8 mouse cellular contexts compared by ENCODE assay signal in genomic region chr9:102709504-102710135, GRCm38 (mm10). TPM values are rescaled to one million over a fixed set of nuclear protein-coding genes. Genes with fewer than 3 reads are reported as not detected.
A peak's percentile ranks its signal among the peaks of the same experiment; 100 is the strongest.
DNase-seq lines count a peak whose midpoint lies in the region; ATAC-seq and TF ChIP-seq lines count a peak whose summit lies in the region.
"Had no signal": no experiment of that assay in that cellular context is flagged by ENCODE, and none has a peak within 500 bp of the region (broad histone marks: within the 10 kb centered on the region; RNA-seq: fewer than 3 reads in every experiment).

No protein-coding gene starts in this region.

- no peak for TF ChIP-seq CTCF in liver, adult 2 months (IDR thresholded peaks at IDR 0.05; ENCODE audit: low read depth, low read length)

- no peak overlapping the region for H3K4me3 ChIP-seq in liver, adult 2 months (ENCODE audit: insufficient read depth, low read depth, low read length)
- H3K4me3 ChIP-seq in heart, embryonic 12.5 days = no peak overlapping the region
- H3K4me3 ChIP-seq in midbrain, embryonic 13.5 days (replicated peaks) = no peak overlapping the region
- H3K4me3 ChIP-seq: layer of hippocampus, adult 2 months had no signal

- TF ChIP-seq POLR2A in liver, adult 2 months (IDR thresholded peaks at IDR 0.05; ENCODE audit: extremely low read depth, insufficient read depth, low read length) = no peak

- no peak overlapping the region for H3K9ac ChIP-seq in liver, adult 2 months (ENCODE audit: low read depth, low read length)
- H3K9ac ChIP-seq in heart, embryonic 12.5 days = no peak overlapping the region
- H3K9ac ChIP-seq in midbrain, embryonic 13.5 days (replicated peaks) = no peak overlapping the region

- no peaks in the 10 kb centered on the region for H3K9me3 ChIP-seq in heart, embryonic 12.5 days (replicated peaks)
- H3K9me3 ChIP-seq in midbrain, embryonic 13.5 days = no peaks in the 10 kb centered on the region

- no peaks in the 10 kb centered on the region for H3K79me2 ChIP-seq in liver, adult 2 months (ENCODE audit: control insufficient read depth, insufficient read depth, low read length)

- 76% methylated on average over 15 of the region's 15 CpGs for whole genome bisulfite sequencing in liver, adult 2 months
- WGBS in heart, embryonic 12.5 days = 43% methylated on average over 15 of the region's 15 CpGs
- WGBS in midbrain, embryonic 13.5 days = 80% methylated on average over 15 of the region's 15 CpGs

- no peaks in the 10 kb centered on the region for H3K36me3 ChIP-seq in liver, adult 2 months (ENCODE audit: control insufficient read depth, insufficient read depth, low read length)
- H3K36me3 ChIP-seq in heart, embryonic 12.5 days = no peaks in the 10 kb centered on the region
- no peaks in the 10 kb centered on the region for H3K36me3 ChIP-seq in midbrain, embryonic 13.5 days

- no peaks in the 10 kb centered on the region for H3K27me3 ChIP-seq in liver, adult 2 months (ENCODE audit: control insufficient read depth, insufficient read depth, low read length)
- no peaks in the 10 kb centered on the region for H3K27me3 ChIP-seq in heart, embryonic 12.5 days (replicated peaks)
- H3K27me3 ChIP-seq in midbrain, embryonic 13.5 days = peaks cover 3% of the 10 kb centered on the region; the same call in 1 of the 2 replicates

- no peak for DNase-seq in liver, adult 2 months (ENCODE audit: extremely low read depth, low read depth, low spot score)
- no peak for DNase-seq in liver
- peak; percentile 40 to 72 for DNase-seq in kidney, postnatal 25 days
- peak; percentile 41 to 59 for DNase-seq in lung, postnatal 4 days
- DNase-seq in spleen, postnatal 36 days (ENCODE audit: low spot score in 2 of 2) = no peak

- ATAC-seq in heart, embryonic 12.5 days (ENCODE audit: insufficient number of reproducible peaks, low FRiP score) = no peak
- no peak for ATAC-seq in midbrain, embryonic 13.5 days

- H3K4me1 ChIP-seq in liver, adult 2 months (ENCODE audit: control insufficient read depth, insufficient read depth, low read length) = peaks cover 2% of the 10 kb centered on the region; the same call in 1 of the 2 replicates
- peaks cover 33% of the 10 kb centered on the region for H3K4me1 ChIP-seq in heart, embryonic 12.5 days (replicated peaks)
- H3K4me1 ChIP-seq in midbrain, embryonic 13.5 days (replicated peaks) = peaks cover 9% of the 10 kb centered on the region

- peak overlapping the region; percentile 76 for H3K27ac ChIP-seq in liver, adult 2 months (replicated peaks; ENCODE audit: insufficient read depth, low read depth, low read length)
- H3K27ac ChIP-seq in heart, embryonic 12.5 days (ENCODE audit: poor library complexity, severe bottlenecking) = 0 out of 2 replicates have a peak overlapping the region, but pooled peaks have one; percentile 11
- no peak overlapping the region for H3K27ac ChIP-seq in midbrain, embryonic 13.5 days
- H3K27ac ChIP-seq: layer of hippocampus, adult 2 months had no signal

- H3K4me2 ChIP-seq in heart, embryonic 12.5 days = no peak overlapping the region
- H3K4me2 ChIP-seq in midbrain, embryonic 13.5 days (replicated peaks) = no peak overlapping the region

RNA-seq across cellular contexts. Expression of gene Amotl2, which starts 6.9 kb away (rescaled TPM):
- 19.9 and 21.5 TPM in 2 replicates for total RNA-seq in liver, adult 2 months (2014; rRNA removed)
- 9.2 and 14.0 TPM in 2 replicates for polyA plus RNA-seq in liver, adult 2 months (2012; rRNA removed)
- 59.2 and 61.6 TPM in 2 replicates for polyA plus RNA-seq in heart, embryonic 12.5 days (2016; fragmentation: Nextera tagmentation; extraction: Ambion mirVana)
- polyA plus RNA-seq in midbrain, embryonic 13.5 days (2015; fragmentation: Nextera tagmentation; extraction: Ambion mirVana) = 65.0 and 80.6 TPM in 2 replicates

Comparison
In these comparisons a context has a peak if more than half of its experiments do, and no peak if none do; other contexts are left out.
1. DNase-seq: peak in kidney, postnatal 25 days (2 of 2) and lung, postnatal 4 days (2 of 2); none in liver, adult 2 months (single experiment), liver (single experiment) and spleen, postnatal 36 days (0 of 2).